Mouse (Mus musculus) urinary bladder, postnatal 14 days (tissue): ENCODE results near the gene Carhsp1.
A peak's percentile ranks its signal among the peaks of the same experiment; 100 is the strongest.

Experiments used
- DNase-seq: peaks from one replicate; pipeline ENCODE4 v3.0.0; 2021; ENCODE audit warnings: low spot score

The Carhsp1 gene

DNA sequence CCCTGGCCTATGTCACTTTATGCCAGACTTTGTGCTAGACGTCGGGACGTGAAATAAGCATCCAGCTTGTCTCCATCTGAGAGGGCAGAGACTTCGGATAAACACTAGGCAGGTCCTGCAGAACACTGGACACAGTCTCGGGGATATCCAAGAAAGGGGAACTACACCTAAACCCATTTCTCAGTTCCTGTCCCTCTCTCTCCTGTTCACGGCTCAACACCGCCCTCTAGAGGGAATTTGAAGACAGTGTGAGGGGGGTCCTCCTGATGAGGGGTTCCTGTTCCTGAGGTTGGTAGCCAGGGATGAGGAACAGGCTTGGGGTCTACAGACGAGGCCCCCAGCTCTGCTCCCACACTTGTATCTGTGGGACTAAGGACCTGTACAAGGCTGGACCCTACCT is 2.2 kb upstream of the Carhsp1 start:
- DNase-seq = peak; percentile 36

DNA sequence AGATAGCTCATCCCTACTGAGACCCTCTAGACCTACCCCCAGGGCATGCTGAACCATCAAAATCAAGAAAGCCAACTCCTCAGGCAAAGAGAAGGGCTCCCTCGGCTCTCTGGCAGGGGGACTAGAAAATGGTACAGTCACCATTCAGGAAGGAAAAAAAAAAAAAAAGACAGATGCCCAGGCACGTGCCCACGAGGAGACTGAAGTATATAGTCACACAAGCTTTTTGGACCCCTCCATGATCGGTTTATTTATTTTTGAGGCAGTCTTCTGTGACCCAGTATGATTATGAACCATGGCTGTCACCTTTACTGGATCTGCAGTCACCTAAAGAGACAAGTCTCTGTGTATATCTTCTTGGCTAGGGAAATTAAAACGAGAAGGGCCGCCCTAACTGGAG is 1.4 kb upstream of the Carhsp1 start:
- no peak for DNase-seq

GRCm38 (mm10) chr16:8672811-8673210 is 856 bp upstream of the Carhsp1 start:
- no peak for DNase-seq

DNA sequence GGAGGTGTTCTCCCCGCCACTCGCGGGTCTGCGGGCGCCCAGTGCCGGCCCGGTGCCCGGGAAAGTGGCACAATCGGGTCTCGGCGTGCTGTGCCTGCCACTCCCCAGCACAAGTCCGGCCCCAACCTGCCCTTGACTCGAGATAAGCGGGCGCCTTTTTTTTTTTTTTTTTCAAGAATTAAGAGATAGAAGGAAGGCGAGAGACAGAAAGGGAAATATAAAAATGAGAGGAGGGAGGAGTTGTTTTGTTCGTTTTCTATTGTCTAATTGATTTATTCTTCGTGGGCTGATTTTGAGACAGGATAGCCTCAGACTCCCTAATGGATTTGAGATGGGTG is 364 bp upstream of the Carhsp1 start:
- DNase-seq = no peak

DNA sequence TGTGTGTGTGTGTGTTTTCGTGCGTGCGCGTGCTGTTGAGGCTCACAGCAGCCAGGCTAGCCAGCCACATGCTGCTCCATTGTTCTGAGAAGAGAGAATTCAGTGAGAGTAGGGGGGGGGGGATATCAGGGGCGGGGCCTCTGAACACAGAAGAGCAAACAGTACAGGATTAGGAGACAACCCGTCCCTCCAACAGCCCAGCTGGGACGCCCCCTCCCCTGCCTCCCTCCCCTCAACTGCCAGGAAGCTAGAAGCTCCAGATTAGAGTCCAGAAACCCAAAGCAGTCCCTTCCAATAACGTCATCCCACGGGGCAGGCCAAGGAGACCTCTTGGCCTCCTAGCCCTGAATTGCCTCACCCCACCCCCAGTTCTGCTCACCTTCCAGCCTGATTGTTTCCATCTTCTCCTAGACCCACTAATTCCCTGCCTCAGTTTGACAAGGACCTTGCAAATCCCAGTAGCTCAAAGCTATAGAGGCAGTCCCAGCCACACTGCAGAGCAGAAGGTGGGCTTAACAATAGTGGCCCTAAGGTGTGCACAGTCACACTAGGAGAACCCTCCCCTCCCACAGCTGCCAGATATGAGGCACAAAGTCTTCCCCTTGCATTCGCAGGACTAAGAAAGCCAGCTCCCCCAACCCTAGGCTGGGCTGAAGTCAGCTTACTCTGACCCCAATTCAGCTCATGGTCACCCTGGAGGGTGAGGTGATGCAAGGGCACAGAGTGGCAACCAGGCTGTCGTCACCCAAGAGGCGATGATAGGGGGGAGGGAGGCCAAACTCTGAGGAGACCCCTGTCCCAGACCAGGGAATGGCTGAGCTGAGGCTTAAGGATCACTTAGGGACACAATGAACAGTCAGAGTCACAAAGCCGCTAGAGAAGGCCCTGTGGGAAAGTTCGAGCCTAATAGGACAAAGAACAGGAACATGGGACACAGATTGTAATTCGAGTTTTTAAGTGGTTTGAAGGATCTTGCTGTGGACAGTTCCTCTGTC is 1.6 kb downstream of the Carhsp1 start:
- no peak for DNase-seq

- DNase-seq = no peak
Measured at GRCm38 (mm10) chr16:8669432-8669831, 2.5 kb downstream of the Carhsp1 start.

- DNase-seq = no peak
Measured at GRCm38 (mm10) chr16:8668386-8668785, 3.6 kb downstream of the Carhsp1 start.

- peak; percentile 18 for DNase-seq
Measured at GRCm38 (mm10) chr16:8667814-8668213, 4.1 kb downstream of the Carhsp1 start.

GRCm38 (mm10) chr16:8667261-8667660 is 4.7 kb downstream of the Carhsp1 start:
- DNase-seq = peak; percentile 17

GRCm38 (mm10) chr16:8666452-8666851 is 5.5 kb downstream of the Carhsp1 start:
- peak; percentile 51 for DNase-seq

DNA sequence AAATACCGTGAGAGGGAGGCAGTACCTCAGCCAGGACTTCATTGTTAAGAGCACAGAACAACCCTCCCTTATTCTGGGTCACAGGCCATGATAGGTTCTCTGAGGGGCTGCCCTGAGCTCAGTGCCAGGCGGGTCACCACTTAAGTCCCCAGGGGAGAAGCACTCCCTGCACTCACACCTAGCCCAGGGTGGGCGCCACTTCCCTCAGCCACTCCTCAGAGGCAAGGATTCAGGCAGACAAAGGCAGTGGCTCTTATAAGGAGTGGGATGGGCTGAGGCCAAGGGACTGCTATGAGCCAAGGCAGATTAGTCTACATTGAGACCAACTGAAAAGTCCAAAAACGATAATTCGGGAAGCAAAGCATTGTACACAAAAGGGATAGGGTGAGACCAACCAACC is 6.6 kb downstream of the Carhsp1 start:
- DNase-seq = peak; percentile 18

GRCm38 (mm10) chr16:8663606-8664539 is 8.1 kb downstream of the Carhsp1 start:
- no peak for DNase-seq

GRCm38 (mm10) chr16:8663022-8663421 is 8.9 kb downstream of the Carhsp1 start:
- DNase-seq = no peak

- no peak for DNase-seq
Measured at GRCm38 (mm10) chr16:8658764-8659163, 13.2 kb downstream of the Carhsp1 start.

DNA sequence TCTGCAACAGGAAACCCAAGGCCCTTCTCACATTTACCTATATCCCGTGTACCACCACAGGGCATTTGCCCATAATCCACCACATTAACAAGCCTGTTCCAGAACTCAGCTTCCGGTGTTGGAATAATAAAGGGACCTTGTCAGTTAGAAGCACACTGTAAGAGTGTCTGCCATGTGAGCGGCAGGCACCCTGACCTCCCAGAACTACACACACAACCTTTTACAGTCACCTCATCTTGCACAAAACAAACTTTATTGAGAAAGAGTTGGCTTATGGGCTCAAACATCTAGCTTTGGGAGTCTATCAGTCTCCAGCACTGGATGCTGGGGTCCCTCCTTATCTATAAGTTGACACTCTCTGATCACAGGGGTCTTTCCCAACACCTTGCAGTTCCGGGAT is 13.6 kb downstream of the Carhsp1 start:
- no peak for DNase-seq

DNA sequence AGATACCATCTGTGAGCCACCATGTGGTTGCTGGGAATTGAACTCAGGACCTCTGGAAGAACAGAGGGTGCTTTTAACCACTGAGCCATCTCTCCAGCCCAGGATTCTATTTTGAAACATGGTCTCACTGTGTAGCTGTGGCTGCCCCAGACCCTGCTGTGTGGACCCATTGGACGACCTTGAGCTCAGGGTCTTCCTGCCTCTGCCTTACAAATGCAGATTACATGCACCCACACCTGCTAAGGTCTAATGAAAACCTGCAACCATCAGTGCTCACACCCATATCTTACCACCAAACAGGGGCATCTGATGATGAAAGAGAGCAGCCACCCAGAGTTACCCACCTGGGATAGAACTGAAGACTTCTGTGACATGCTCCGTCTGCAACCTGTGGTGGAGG is 15.7 kb downstream of the Carhsp1 start:
- no peak for DNase-seq

- no peak for DNase-seq
Measured at GRCm38 (mm10) chr16:8655599-8655998, 16.4 kb downstream of the Carhsp1 start.

DNA sequence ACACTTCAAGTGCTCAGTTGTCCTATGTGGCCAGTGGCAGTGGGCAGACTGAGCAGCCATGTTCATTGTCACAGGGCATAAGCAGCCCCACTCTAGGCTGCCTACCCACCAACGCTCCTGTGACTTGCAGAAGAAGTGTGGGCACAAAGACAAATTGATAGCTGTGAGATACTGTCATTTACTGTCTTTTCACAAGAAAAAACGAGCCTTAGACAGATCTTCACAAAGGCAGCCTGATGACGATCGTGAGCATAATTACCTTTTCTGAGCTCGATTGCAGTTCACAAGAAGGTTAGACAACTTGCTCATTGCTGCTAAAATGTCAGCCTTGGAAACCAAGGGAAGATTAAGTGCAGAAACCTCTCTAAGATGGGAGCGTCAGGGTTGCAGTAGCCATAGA is 16.8 kb downstream of the Carhsp1 start:
- DNase-seq = no peak

GRCm38 (mm10) chr16:8650007-8650406 is 21.9 kb downstream of the Carhsp1 start:
- DNase-seq = no peak

DNA sequence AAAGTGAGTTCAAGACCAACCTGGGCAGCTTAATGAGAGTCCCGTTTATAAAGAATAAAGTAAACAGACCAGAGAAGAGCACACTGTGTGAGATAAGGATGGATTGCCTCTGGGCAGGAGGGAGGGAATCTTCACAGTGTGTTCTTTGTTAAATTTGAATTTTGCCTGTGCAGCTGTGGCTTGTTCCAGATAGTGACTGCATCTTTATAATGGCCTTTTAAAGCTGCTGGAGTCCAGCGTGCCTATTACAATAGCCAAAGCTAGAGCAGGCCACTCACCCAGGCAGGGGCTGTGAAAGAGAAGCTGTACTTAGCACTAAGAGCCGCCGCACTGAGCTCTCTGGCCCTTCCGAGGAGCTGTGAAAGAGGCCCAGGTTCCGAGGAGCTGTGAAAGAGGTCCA is 26.4 kb downstream of the Carhsp1 start:
- no peak for DNase-seq

DNA sequence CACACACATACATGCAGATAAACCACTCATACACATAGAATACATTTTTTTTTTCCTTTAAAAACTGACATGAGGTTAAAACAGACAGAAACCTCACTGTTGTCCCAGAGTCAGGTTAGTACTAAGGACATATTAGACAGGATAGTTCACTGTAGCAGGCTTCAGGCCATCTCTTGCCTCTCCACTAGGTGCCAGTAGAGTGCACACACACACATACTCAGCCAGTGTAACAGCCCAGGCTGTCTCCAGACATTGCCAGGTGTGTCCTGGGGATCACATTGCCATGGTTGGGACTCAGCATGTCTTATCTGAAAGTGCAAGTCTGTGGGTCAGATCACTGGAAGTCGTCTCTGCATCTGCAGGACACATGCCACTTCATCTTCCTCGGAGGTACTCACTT is 28.1 kb downstream of the Carhsp1 start:
- DNase-seq = peak; percentile 36

GRCm38 (mm10) chr16:8639466-8640191 is 32.3 kb downstream of the Carhsp1 start:
- no peak for DNase-seq
